Comparison of ENCODE assay signal across 9 mouse cellular contexts in the genomic region with DNA sequence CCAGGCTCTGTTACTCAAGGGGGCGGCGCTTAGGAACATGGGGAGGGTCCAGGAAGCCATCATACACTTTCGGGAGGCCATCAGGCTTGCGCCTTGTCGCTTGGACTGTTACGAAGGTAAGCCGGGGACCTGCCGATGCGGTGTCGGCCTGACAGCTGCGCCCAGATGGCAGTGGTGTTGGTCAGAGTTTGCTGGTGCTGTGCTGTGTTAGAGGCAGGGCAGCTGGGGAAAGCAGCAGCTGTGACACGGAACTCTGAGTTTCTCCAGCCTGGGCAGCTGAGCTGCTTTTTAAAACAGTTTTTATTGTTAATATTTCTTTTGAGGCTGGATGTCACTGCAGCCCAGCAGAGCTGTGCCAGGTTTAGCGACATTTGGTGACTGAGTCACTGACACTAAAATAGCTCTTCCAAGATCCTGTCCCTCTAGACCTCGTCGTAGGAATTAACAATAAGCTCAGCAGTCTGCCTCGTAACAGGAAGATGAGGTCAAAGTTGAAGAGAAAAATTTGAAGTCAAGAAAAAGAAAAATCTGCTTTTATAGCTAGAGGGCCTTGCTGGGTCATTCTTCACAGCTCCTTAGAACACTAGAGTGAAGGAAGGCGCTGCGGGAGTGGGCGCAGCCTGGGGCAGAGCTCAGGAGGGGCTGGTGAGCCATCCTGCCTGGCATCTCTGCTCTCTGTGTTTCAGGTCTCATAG. TPM values are rescaled to one million over a fixed set of nuclear protein-coding genes. Genes with fewer than 3 reads are reported as not detected.
DNase-seq lines count a peak whose midpoint lies in the region; ATAC-seq and TF ChIP-seq lines count a peak whose summit lies in the region.
"Had no signal": no experiment of that assay in that cellular context is flagged by ENCODE, and none has a peak within 500 bp of the region (broad histone marks: within the 10 kb centered on the region; RNA-seq: fewer than 3 reads in every experiment).

No protein-coding gene starts in this region.

- H3K4me3 ChIP-seq in liver, postnatal 0 days (ENCODE audit: low read depth, low read length), result no peak overlapping the region
- no peak overlapping the region for H3K4me3 ChIP-seq in liver, embryonic 11.5 days (ENCODE audit: low read depth, low read length)
- no peak overlapping the region for H3K4me3 ChIP-seq in olfactory bulb, adult 2 months (ENCODE audit: insufficient read depth, low read depth, low read length)
- H3K4me3 ChIP-seq: embryonic facial prominence, embryonic 13.5 days had no signal

- H3K4me2 ChIP-seq in liver, postnatal 0 days (ENCODE audit: low read depth, low read length), result no peak overlapping the region
- H3K4me2 ChIP-seq in liver, embryonic 11.5 days, result no peak overlapping the region
- H3K4me2 ChIP-seq: embryonic facial prominence, embryonic 13.5 days had no signal

- peak; percentile 27 for DNase-seq in adrenal gland, postnatal 14 days
- DNase-seq in adrenal gland, postnatal 10 days, result no peak
- DNase-seq in liver, postnatal 0 days, result no peak
- no peak for DNase-seq in liver, embryonic 11.5 days (ENCODE audit: low spot score)
- peak; percentile 75 for DNase-seq in kidney, postnatal 10 days
- DNase-seq in spleen, postnatal 36 days (ENCODE audit: low spot score in 2 of 2), result no peak
- no peak for DNase-seq in neural tube, embryonic 10.5 days (ENCODE audit: extremely low spot score, low spot score)

- no peak for TF ChIP-seq CTCF in liver, postnatal 0 days (IDR thresholded peaks at IDR 0.05; ENCODE audit: low read depth)
- TF ChIP-seq CTCF in olfactory bulb, adult 2 months (IDR thresholded peaks at IDR 0.05; ENCODE audit: insufficient read depth, low read depth, low read length), result no peak

- TF ChIP-seq EP300 in liver, postnatal 0 days (IDR thresholded peaks at IDR 0.05; ENCODE audit: low read depth), result no peak

- no peaks in the 10 kb centered on the region for H3K27me3 ChIP-seq in liver, postnatal 0 days (ENCODE audit: insufficient read depth, low read length)
- no peaks in the 10 kb centered on the region for H3K27me3 ChIP-seq in liver, embryonic 11.5 days (replicated peaks; ENCODE audit: control insufficient read depth, insufficient read depth, low read length)
- H3K27me3 ChIP-seq: embryonic facial prominence, embryonic 13.5 days had no signal

- H3K9me3 ChIP-seq in liver, postnatal 0 days (ENCODE audit: low read length), result no peaks in the 10 kb centered on the region
- H3K9me3 ChIP-seq in liver, embryonic 11.5 days (ENCODE audit: control insufficient read depth, low read length), result no peaks in the 10 kb centered on the region
- H3K9me3 ChIP-seq: embryonic facial prominence, embryonic 13.5 days had no signal

- no peaks in the 10 kb centered on the region for H3K4me1 ChIP-seq in liver, postnatal 0 days (ENCODE audit: insufficient read depth)
- no peaks in the 10 kb centered on the region for H3K4me1 ChIP-seq in liver, embryonic 11.5 days (replicated peaks; ENCODE audit: control insufficient read depth, insufficient read depth, low read length)
- H3K4me1 ChIP-seq in olfactory bulb, adult 2 months (ENCODE audit: control insufficient read depth, insufficient read depth, low read length), result peaks cover 7% of the 10 kb centered on the region
- H3K4me1 ChIP-seq: embryonic facial prominence, embryonic 13.5 days had no signal

- 84% methylated on average over 19 of the region's 19 CpGs for WGBS in liver, postnatal 0 days (ENCODE audit: insufficient replicate concordance)
- 89% methylated on average over 19 of the region's 19 CpGs for WGBS in liver, embryonic 11.5 days
- WGBS in olfactory bulb, adult 2 months, result 71% methylated on average over 19 of the region's 19 CpGs

- ATAC-seq in liver, postnatal 0 days, result no peak
- no peak for ATAC-seq in liver, embryonic 11.5 days (replicated peaks; ENCODE audit: low FRiP score)

- no peak overlapping the region for H3K9ac ChIP-seq in liver, postnatal 0 days (replicated peaks)
- H3K9ac ChIP-seq in liver, embryonic 11.5 days (ENCODE audit: low read depth, low read length), result no peak overlapping the region
- H3K9ac ChIP-seq: embryonic facial prominence, embryonic 13.5 days had no signal

- TF ChIP-seq POLR2A in olfactory bulb, adult 2 months (IDR thresholded peaks at IDR 0.05; ENCODE audit: insufficient read depth, low read depth, low read length), result no peak

- H3K36me3 ChIP-seq in liver, postnatal 0 days (replicated peaks; ENCODE audit: insufficient read depth, low read length), result peaks cover 92% of the 10 kb centered on the region
- H3K36me3 ChIP-seq in liver, embryonic 11.5 days (ENCODE audit: control insufficient read depth, insufficient read depth, low read length), result peaks cover 90% of the 10 kb centered on the region

- peak overlapping the region; percentile 45; the same call in 1 of the 2 replicates for H3K27ac ChIP-seq in liver, postnatal 0 days (ENCODE audit: low read depth)
- no peak overlapping the region; the same call in 1 of the 2 replicates for H3K27ac ChIP-seq in liver, embryonic 11.5 days (ENCODE audit: low read depth, low read length)
- peak overlapping the region; percentile 16 for H3K27ac ChIP-seq in olfactory bulb, adult 2 months (ENCODE audit: insufficient read depth, low read depth, low read length)
- H3K27ac ChIP-seq: embryonic facial prominence, embryonic 13.5 days had no signal

RNA-seq across cellular contexts. Expression of gene Anapc7, which starts 18.1 kb away (rescaled TPM):
- 47.3 and 50.4 TPM in 2 replicates for total RNA-seq in adrenal gland, postnatal 14 days (2021)
- total RNA-seq in adrenal gland, postnatal 10 days (2021), result 10 to 100 TPM; 46.8 to 50.1 TPM
- polyA plus RNA-seq in liver, postnatal 0 days (2015; fragmentation: Nextera tagmentation; extraction: Ambion mirVana), result 11.0 and 11.8 TPM in 2 replicates
- polyA plus RNA-seq in liver, embryonic 11.5 days (2014; fragmentation: Nextera tagmentation; extraction: Ambion mirVana), result 27.0 and 27.4 TPM in 2 replicates
- not detected in 2 replicates for polyA plus RNA-seq in olfactory bulb, adult 2 months (2012; ENCODE audit: insufficient read depth, insufficient read length, low replicate concordance, missing spikeins)

RNA-seq across cellular contexts. Expression of gene Arpc3, which starts 47.9 kb away (rescaled TPM):
- total RNA-seq in adrenal gland, postnatal 14 days (2021), result 240 and 253 TPM in 2 replicates
- 100 to 1,000 TPM; 164 to 207 TPM for total RNA-seq in adrenal gland, postnatal 10 days (2021)
- 79.7 and 86.6 TPM in 2 replicates for polyA plus RNA-seq in liver, postnatal 0 days (2015; fragmentation: Nextera tagmentation; extraction: Ambion mirVana)
- polyA plus RNA-seq in liver, embryonic 11.5 days (2014; fragmentation: Nextera tagmentation; extraction: Ambion mirVana), result 122 and 125 TPM in 2 replicates
- polyA plus RNA-seq in olfactory bulb, adult 2 months (2012; ENCODE audit: insufficient read depth, insufficient read length, low replicate concordance, missing spikeins), result 430 TPM in 1 of 2 replicates, not detected in the other

Comparison
In these comparisons a context has a peak if more than half of its experiments do, and no peak if none do; other contexts are left out.
1. DNase-seq: peak in adrenal gland, postnatal 14 days (single experiment) and kidney, postnatal 10 days (single experiment); none in adrenal gland, postnatal 10 days (single experiment), liver, postnatal 0 days (single experiment), liver, embryonic 11.5 days (single experiment), spleen, postnatal 36 days (0 of 2) and neural tube, embryonic 10.5 days (single experiment).